Mouse (Mus musculus) layer of hippocampus, postnatal 36 days (tissue): ENCODE measurements at regions not wholly inside any gene's neighbourhood (a gene's known extent, or its start where the extent isn't known, plus 50 kb on each side); places are given as distances from the start of the nearest gene placed in this dataset.

Source experiments
- DNase-seq, 2 experiments: peaks; one replicate each; pipeline ENCODE4 v3.0.0; 2022

DNA sequence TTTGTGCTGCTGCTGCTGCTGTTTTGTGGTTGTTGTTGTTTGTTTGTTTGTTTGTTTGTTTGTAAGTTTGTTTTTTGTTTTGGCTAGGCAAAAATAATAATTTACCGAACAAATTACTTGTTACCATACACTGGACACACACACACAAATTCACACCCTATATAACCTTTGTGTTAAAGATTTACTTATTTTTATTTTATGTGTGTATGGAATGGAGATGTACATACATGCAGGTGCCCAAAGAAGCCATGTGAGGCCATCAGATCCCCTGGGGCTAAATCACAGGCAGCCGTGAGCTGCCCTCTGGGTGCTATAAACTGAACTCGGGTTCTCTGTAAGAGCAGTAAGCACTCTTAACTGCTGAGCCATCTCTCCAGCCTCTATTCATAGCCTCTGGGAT is 56.0 kb downstream of the Pttg1 start:
- DNase-seq = no peak

DNA sequence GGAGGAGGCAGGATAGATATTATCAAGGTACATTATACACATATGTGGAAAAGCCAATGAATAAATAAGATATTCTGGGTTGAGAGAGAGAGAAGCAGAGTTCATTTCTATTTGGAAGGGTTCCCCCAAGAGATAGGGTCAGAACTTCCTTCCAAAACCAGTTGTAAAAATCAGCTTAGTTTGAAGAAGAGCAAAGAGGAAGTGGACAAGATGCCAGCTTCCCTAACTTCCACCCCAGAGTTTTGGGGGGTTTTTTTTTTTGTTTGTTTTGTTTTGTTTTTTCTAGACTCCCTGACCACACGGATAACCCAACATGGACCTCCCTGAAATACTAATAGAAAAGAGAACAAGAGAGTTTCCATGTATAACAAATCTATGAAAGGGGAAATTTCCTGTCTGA is 57.7 kb downstream of the Pttg1 start:
- DNase-seq = no peak

DNA sequence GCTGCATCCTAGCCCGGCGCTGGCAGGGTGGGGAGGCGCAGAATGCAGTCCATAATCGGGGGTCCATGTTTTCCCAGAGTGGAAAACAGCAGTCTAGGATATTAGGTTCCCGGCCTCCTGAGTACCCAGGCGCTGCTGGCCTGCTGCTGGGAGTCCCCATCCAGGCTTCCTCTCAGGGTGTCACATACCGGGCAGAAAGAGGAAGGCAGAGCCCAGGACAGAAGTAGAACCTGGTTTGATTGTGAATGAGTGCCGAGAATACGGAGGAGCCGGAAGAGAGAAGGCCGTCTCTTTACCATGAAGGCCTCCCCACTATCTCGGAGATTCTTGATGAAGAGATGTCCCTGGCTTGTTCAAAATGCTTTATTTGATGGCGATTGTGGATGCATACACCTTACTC is 64.2 kb downstream of the Pttg1 start:
- DNase-seq = no peak

DNA sequence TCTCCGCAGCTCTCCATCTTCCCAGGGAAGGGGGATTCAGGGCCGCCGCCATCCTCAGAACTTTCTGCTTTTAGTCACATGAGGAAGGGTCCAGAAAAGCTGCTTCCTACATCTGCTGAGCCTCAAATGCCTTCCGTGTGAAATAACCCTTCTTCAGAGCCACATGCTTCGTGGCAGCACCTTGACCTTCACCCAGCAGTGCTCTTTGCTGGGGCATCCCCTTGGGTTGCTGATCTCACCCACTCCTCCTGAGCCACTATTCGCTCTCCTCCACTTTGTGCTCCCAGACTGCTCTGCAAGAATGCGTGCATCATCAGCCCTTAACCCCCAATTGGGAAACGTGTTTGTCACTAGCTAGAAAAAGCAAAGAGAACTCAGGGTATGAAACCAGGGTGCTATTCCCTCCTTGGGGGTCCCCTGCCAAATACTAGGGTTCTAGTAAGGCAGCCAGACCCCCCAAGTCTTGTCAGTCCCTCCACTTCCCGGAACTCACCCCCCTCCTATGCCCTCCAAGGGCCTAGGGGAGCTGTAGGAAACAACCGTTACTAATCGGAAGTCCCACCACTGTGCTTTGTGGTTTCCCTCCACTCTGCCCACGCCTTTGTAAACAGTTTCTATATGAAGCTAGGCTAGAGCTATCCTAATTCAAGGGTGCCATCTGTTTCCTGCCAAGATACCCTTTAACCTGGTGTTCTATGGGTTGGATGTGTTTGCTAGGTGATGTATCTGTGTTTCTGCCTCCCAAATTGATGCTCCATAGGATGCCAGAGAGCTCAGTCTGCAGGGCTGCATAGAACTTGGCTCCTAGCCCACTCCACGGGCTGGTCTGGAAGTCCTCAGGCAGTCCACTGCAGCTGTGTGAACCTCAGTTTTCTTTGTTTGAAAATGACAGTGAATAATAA is 67.4 kb downstream of the Pttg1 start:
- no peak for DNase-seq

DNA sequence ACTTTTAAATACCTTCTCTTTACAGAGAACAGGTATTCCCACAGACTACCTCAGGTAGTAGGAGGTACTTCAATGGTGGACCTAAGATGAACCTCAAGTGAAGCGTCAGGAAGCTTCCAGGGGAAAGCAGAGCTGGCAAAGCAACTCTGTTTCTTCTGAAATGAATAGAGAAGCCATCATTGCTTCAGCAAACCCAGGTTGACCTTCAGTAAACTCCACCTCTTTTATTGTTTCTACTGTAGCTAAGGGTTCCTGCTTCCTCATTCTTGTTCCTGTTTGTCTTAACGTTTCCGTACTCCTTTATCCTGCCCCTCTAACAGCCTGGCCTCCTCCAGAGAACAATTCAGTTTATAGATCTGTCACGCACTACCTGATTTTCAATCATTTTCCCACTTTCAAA is 72.4 kb downstream of the Pttg1 start:
- no peak for DNase-seq

DNA sequence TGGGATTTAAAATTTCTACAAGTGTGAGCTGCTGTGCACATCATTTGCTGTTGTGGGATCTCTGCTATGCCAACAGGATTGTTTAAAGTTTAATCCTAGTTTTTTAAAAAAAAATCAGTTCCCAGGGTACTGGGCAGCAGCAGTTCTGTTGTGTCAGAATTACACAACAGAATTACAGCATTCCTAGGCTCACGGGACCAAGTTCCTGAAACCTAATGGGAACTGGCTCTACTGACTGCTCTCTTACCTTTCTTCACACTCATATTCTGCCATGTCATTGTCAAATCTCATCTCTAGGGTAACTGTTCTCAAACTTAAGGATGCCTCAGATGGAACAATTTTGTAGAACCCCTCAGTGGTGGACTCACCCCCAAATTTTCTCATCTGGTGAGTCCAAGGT is 73.0 kb downstream of the Pttg1 start:
- DNase-seq = no peak

DNA sequence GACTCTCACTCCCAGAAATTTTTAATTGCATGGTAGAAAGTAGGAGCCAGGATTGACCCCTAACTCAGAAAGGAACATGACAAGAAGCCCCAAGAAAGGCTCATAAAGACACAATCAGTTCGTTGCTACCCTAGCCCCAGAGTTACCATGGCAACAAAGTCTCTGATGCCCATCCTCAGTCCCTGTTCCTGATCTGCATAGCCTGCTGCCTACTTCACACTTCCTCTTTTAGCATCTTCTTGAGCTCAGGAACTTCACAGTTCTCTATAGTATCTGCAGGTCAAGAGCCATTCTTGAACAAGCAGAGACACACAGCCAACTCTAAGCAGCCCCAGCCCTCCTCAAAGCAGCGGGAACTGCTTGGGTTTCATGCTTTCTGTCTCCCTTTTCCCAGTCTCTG is 74.2 kb downstream of the Pttg1 start:
- DNase-seq = no peak

DNA sequence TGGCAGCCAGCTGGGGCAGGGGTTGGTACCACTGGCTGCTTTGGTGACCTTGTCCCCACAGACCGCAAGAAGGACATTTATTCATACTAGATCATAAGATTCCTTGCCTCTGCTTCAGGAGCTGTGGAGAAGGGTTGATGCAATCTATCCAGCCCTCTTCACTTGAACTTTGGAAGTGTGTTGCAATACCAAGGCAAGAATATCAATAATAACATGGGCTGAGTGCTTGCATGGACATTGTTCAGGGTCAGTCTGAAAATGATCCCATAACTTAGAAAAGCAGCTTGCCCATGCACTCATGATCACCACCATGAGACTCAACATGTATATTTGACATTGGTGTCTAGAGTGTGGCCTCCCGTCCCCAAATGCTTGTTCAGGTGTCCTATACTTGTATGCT is 74.7 kb downstream of the Pttg1 start:
- DNase-seq = no peak

DNA sequence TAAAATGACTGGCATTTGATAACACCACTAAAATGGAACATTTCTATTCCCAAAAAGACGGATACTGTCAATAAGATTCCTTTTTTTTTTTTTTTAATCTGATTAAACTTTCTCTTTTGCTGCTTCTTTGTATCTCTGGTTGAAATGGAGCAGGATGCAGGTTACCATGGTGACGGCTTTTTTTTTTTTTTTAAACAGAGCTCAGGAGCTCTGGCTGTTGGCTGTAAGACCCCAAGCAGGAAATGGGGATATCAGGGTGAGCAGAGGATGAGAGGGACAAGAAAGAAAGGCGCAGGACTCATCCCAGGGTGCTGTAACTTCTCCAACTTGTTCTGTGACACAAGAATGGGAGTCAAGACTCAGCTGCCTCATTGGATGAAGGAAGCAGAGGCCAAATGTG is 75.8 kb downstream of the Pttg1 start:
- no peak for DNase-seq

DNA sequence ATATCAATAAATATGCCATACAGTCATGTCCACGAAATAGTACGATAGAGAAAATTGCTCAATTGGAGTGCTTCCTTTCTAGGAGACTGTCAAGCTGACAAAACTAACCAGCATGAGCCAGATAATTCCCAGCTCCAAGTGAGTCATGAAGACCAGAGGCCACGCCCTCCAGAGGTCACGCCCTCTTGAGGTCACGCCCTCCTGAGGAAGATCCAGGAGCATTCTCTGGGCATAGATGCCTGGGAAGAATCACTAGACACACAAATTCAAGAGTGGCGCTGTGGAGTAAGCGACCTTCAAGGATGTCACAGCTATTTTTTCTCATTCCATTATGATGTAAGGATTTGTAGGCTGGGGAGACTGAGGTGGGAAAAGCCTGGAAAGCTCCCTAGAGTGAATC is 76.5 kb downstream of the Pttg1 start:
- no peak for DNase-seq

DNA sequence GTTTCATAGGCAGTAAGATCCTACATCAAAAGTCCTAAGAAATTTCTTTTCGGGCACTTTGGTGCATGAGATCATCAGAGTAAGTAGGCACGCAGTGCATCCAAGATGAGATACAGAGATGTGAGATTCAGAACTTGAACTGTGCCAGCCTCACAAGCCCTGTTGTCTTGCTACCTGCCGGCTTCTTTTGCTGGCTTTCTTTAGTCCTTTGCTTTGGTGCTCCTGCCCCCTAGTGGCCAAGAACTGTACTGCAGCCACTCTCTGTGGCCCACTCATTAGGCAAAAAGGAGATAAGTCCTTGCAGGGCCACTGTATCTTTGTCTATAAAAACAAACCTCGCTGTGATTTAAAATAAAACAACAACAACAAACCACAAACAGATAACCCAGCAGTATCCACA is 77.5 kb downstream of the Pttg1 start:
- DNase-seq = peak; percentile 82 to 84

DNA sequence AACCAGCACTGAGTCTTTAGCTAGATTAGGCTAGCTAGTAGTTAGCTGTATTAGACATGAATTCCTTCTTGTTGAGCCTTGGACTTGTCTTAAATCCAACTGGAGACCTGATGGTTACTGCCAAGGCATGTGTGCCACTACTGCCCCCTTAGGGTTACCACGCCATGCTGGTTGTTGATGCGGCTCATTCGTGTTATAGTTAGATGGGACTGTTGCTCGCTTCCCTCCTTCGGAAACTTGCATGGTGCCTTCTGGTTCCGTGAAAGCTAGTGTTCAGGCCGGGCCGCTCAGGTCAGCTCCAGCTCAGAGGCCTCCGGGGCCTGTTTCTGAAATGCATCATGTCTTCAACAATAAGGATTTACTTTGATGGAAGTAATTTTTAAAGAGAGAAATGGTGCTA is 79.6 kb downstream of the Pttg1 start:
- DNase-seq = no peak

DNA sequence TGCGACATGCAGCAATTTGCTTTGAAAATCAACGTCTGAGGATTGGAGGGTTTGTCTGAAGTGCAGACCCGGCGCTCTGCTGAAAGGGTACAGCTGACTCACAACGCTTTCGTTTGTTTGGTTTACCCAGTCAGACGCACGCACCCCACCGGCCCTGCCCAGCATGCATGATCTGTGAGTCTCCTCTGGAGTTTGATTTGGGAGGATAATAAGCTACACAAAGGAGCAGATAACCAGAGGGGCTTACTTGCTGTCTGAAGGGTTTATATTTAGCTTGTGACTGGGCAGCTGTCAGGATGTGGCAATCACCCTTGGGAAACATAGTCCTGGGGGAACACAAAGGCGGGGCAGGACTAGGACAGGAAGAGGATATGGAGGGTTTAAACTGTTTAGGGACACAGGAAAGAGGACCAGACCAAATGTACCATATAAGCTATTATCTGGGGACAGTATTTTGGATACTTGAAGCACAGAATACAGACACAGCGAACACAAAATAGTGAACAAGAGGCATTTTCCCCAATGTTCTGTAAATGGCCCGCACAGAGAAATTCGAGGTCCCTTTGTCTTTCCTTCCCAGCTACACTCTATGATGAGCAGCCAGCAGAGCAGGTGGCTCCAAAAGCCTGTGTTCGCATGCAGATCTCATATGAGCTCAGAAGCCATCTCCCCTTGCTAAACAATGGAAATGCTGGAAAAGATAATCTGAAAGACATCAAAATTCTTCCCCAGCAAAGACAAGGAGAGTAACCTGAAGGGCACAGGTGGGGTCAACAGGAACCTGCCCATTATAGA is 81.1 kb downstream of the Pttg1 start:
- no peak for DNase-seq

DNA sequence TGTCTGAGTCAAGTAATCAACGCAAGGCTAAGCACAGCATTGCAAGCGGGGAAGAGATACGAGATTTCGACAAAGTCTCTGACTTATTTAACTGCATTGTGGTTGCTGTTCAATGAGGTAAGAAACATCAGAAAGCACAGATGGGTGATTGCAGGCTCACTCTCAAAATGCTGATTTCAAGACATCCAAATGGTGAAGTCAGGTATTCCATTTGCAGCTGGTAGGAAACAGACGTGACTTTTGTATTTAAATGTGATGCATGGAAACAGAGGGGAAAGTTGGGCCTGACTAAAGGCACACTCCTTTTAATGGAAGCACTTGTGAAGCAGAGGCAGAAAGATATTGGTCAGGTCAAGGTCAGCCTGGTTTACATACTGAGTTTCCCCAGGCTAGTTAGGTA is 82.5 kb downstream of the Pttg1 start:
- DNase-seq = no peak

DNA sequence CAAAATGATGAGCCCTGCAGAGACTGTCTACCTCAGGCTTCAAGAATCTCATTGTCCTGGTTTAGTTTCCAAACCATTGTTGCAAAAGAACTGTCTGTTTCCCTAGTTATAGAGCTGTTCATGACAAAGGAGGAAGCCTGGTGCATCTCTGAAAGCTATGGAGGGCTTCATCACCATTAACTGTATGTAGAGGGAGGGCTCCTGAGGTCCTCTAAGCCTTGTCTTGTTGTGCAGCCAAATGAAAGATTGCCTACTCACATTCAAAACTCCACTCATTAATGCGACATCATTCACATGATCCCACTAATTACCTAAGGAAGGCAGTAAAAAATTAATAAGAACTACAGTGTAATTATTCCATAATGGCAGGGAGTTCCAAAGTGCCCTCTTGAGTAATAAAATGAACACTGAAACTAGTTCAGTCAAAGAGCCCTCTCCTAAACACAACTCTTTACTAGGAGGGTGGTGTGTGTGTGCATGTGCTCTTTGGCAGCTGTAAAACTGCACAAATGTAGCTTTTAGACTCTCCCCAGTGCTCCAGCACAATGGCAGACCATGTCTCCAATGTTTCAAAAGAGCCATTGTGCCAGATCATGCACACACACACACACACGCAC is 87.6 kb downstream of the Pttg1 start:
- no peak for DNase-seq

DNA sequence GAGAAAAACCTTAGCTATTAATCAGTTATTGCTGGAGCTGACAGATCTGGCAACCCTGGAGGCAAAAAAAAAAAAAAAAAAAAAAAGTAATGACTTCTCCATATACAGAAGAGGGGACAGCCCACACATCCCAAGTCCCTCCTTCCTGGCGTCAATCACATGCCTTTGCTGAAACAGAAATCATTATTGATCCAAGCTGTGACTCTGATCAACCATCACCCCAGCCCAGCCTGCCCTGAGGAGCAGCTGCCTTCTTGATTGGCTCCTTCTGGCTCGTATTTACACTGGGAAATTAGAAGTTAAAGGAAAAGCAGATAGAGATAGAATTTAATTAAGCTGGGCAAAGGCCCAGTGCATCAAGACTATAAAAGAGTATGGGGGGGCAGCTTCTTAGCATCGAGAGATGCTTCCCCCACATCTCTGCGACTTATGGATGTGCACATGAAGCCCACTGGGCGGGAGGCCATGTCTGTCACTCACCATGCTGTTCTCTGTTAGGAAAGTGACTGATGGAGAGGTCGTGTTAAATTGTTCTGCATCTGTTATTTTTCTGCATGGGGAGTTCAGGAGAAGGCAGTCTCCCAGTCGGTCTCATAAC is 90.3 kb downstream of the Pttg1 start:
- no peak for DNase-seq

DNA sequence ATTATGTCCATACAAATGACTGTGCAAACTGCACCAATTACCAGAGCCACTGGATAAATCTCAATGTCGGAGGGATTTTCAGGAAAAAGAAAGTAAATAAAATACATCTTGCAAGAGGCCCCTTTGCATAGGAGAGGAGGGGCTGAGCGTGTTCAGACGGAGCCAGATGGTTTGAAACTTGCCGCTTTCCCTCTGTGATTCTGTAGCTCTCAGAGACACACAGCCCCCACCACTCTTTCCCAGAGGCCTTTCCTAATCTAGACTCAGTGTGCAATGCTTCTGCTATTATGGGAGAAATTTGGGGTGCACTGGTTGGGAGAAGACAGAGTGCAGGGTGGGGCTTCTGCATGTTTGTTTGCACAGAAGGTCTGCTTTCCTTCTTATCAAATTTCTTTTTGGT is 92.5 kb downstream of the Pttg1 start:
- no peak for DNase-seq

DNA sequence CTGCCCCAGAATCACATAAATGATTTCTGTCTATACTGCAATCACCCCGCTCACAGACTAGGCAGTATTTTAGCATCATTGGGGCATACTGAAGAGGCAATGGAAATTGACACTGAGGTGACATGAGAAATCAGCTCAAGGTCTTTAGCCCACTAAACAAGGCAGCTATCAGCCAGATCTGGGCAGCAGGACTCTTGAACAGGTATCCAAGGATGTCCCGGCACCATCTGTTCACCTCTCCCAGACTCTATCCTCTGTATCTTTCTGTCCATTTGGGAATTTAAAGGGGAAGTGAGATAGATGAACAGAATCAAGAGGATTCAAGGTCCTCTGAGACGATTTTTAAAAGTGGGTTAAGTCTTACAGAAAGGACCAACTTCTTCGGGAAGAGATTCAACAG is 112.1 kb downstream of the Pttg1 start:
- no peak for DNase-seq
